Mouse (Mus musculus) bone marrow macrophage, adult 2 months (primary cell): ENCODE data around the gene Slc1a3. TPM values are rescaled to one million over a fixed set of nuclear protein-coding genes. Genes with fewer than 3 reads are reported as not detected.

Experiments
- H3K27ac ChIP-seq: 2 replicates; pipeline ENCODE4 v1.5.1; 2012; ENCODE audit warnings: low read depth, low read length; ENCODE audit not compliant: insufficient read depth
- H3K4me1 ChIP-seq: 2 replicates; pipeline ENCODE4 v1.6.1; 2012; ENCODE audit warnings: low read length; ENCODE audit not compliant: control insufficient read depth, insufficient read depth
- H3K4me3 ChIP-seq: 2 replicates; pipeline ENCODE4 v1.5.1; 2012; ENCODE audit warnings: mild to moderate bottlenecking, low read length, moderate library complexity; ENCODE audit not compliant: insufficient read depth
- CTCF ChIP-seq: IDR thresholded peaks from 2 replicates; pipeline ENCODE4 v1.5.1; 2012; ENCODE audit warnings: low read depth, mild to moderate bottlenecking, low read length, moderate library complexity
- POLR2A ChIP-seq: IDR thresholded peaks from 2 replicates; pipeline ENCODE4 v1.6.1; 2012; ENCODE audit warnings: mild to moderate bottlenecking, low read depth, low read length, borderline replicate concordance
- polyA plus RNA-seq: library from polyadenylated mRNA; stranded (reverse); fragments of >200 nt; gene quantifications from 2 replicates; pipeline ENCODE4 v1.2.4, GENCODE M21; 2012; ENCODE audit not compliant: missing spikeins, insufficient read depth, insufficient read length

Gene Slc1a3
- polyA plus RNA-seq, 1 experiment: not detected

DNA sequence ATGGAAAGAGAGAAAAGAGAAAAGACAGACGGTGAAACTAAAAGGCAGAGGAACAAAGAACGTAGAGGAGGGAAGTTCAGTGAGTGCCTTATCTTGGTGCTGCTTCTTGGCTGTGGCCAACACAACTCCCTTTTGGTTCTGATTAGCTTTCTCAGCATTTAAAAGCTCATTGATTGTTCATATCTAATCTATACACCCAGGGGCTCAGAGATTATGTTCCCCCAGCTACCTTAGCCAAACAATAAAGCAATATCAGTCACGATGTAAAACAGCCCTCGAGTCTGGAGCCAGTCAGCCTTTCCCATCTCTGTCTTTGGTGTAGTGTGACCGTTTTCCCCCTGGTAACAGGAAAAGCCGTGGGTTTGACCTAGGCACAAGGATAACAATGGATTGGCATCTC lies 48.7 kb downstream of the Slc1a3 start:
- H3K4me1 ChIP-seq: peaks cover 4% of the 10 kb centered on the region; the same call in 1 of the 2 replicates
- H3K4me3 ChIP-seq: no peak overlapping the region
- no peak overlapping the region for H3K27ac ChIP-seq
- TF ChIP-seq POLR2A (no peak), CTCF (no peak)

DNA sequence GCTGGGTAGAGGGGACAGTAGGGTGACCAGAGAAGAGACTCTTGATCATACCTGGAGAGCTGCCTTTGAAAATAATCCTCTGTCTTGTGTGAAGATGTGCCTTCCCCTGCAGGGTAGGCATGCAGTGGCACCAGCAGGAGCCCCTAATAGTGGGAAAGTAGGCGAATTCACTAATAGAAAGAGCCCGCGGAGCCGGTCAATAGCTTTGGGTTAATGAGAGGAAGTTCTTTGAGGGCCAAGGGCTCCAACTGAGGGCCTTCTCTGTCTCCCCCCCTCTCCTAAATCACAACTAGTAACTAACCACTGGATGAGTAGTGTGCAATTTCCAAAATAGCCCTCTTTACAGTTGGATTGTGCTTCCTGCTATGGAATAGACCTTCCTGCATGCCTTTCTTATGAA lies 50.6 kb downstream of the Slc1a3 start:
- Histone ChIP-seq H3K4me3 (no peak overlapping the region), H3K4me1 (peaks cover 4% of the 10 kb centered on the region; the same call in 1 of the 2 replicates), H3K27ac (no peak overlapping the region)
- TF ChIP-seq CTCF (no peak), POLR2A (no peak)

DNA sequence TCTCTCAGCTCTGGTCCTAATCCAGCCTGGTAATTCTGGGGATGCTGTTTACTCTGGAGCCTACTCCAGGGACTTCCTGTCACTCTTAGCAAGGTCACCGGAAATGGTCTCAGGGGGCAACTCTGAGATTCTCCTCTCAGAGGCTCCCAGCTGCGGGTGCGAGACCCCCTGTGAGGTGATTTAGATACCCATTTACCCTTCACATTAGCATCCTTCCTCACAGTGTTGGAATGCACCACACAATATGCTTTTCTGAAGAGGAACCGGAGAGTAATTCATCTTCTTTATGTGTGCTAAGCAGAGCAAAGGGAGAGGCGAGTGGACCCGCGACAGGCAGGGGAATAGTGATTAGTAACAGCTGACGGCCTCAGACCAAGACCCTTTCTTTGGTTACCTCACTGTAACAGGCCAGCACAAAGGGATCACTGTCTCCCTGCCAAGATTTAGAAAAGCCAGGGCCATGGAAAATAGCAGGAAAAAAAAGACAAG lies 51.0 kb downstream of the Slc1a3 start:
- peaks cover 4% of the 10 kb centered on the region; the same call in 1 of the 2 replicates for H3K4me1 ChIP-seq
- TF ChIP-seq POLR2A (no peak), CTCF (no peak)
- H3K4me3 ChIP-seq: no peak overlapping the region
- no peak overlapping the region for H3K27ac ChIP-seq

DNA sequence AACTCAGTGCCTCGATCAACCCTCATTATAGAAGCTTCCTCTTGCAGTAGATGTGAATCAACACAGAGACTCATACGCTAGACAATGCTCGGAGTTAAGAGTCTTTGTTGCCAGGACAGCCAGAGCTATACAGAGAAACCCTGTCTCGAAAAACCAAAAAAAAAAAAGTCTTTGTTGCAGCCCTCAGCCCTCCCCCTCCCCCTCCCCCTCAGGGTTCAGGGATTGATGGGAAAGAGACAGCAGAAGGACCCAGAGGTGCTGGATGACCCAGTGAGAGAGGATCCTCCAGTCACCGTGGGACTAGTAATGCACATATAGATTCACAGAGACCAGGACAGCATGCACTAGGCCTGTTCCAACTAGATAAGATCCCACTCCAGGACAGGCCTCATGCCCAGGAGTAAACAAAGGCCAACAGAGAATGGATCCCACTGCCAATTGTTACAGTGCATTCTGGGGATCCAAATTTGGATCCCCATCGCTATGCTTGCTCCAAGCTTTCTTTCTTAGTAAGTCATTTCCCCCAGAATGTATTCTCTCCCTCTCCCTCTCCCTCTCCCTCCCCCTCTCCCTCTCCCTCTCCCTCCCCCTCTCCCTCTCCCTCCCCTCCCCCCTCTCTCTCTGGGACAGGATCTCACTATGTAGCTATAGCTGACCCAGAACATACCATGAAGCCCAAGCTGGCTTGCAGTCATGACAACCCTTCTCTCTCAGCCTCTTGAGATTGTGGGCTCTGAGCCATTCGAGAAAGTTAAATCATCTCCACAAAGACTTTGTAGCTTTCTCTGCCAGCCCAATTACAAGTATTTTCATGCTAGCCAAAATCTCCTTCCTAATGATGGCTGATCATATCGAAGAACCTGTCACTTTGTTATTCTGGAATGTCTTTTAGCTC lies 52.2 kb downstream of the Slc1a3 start:
- TF ChIP-seq CTCF (no peak), POLR2A (no peak)
- H3K27ac ChIP-seq: no peak overlapping the region
- H3K4me3 ChIP-seq: no peak overlapping the region
- H3K4me1 ChIP-seq: peaks cover 2% of the 10 kb centered on the region; the same call in 1 of the 2 replicates

DNA sequence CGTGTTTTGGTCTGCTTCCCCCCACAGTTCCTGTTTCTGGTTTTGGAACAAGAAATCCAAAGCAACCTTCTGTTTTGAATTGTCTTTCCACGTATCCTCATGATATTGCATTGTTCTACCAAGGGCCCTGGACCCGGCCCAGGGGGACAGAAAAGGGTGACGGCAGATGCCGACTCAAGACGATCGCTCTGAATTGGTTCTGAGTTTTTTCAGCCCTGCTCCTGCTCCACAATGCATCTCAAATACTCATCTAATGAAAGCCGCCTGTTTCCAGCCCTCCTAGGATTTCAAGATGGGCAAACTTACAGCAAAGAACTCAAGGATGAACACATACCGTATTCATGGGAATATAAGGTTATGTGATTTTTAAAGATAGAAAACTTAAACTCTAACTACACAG lies 55.3 kb downstream of the Slc1a3 start:
- TF ChIP-seq CTCF (no peak), POLR2A (no peak)

DNA sequence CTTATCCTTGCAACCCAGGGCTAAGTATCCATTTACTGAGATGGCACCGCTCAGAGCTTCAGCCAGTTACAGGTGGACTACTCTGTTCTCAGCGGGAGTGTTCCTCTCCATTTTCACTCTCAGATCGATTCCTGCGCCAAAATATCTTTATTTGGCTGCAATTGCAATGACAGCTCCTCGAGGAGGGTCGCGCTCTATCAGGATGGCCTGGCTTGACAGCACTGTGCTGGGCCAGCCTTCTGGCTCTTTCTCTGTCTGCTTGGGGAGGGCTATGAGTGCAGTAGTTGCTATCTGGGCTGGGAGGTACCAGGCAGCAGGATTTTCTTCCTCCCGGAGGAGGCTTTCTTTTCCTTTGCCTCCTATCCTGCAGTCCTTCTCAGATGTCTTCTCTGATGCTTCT lies 57.9 kb downstream of the Slc1a3 start:
- Histone ChIP-seq H3K27ac (no peak overlapping the region), H3K4me3 (no peak overlapping the region), H3K4me1 (no peaks in the 10 kb centered on the region)
- TF ChIP-seq POLR2A (no peak), CTCF (no peak)

More for the DNA sequence above, 55.3 kb downstream of the Slc1a3 start:
- H3K27ac ChIP-seq: no peak overlapping the region
- H3K4me1 ChIP-seq: no peaks in the 10 kb centered on the region
- no peak overlapping the region for H3K4me3 ChIP-seq

DNA sequence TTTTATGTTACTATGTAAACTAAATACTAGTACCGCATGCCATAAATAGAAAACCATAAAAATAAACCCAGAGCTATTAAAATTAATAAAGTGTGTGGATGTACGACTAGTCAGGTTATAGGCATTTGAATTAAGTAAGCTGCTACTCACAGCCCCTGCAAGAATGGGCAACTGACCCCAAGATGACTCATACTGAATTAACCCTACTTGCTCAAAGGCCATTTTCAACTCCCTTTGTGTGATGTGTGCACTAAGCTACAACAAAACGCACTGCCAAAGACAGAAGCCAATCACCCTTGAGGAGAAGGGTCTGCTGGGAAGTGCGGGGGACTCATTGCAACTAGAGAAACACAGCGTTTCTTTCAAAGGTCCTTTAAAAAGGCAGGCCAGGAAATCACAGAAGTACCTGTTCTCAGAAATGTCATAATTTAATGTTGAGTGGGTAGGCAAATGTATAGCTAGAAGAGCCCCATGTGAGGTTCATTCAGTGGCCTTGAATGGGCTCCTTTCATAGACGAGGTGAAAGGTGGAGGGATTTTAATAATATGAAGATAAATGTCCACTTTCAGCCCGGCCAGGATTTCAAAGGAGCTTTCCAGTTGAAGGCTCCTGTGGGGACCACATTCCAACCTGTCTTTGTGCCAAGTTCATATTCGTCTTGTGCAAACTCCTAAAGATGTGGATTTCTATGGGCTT lies 66.4 kb downstream of the Slc1a3 start:
- TF ChIP-seq POLR2A: no peak
- no peak for TF ChIP-seq CTCF
- no peaks in the 10 kb centered on the region for H3K4me1 ChIP-seq
- no peak overlapping the region for H3K27ac ChIP-seq
- H3K4me3 ChIP-seq: no peak overlapping the region

DNA sequence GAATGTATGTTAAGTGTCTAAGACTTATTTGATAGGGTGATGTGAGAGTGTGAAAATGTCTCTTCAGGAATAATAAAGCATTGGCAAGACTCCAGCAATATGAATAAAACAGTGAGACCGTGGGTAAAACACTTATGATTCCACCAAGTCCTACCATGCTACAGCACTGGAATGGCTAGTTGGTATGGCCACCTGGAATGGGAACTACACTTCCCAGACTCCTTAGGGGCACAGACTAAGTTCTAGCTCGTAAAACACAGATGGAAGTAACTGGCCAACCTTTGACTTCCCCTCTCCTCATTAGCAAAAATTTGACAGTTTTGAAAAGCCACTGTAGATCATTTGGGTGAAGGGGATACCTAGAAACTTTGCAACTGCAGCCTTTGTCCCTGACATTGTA lies 70.7 kb downstream of the Slc1a3 start:
- H3K4me1 ChIP-seq: no peaks in the 10 kb centered on the region
- H3K4me3 ChIP-seq: no peak overlapping the region
- H3K27ac ChIP-seq: no peak overlapping the region
- TF ChIP-seq POLR2A (no peak), CTCF (no peak)

DNA sequence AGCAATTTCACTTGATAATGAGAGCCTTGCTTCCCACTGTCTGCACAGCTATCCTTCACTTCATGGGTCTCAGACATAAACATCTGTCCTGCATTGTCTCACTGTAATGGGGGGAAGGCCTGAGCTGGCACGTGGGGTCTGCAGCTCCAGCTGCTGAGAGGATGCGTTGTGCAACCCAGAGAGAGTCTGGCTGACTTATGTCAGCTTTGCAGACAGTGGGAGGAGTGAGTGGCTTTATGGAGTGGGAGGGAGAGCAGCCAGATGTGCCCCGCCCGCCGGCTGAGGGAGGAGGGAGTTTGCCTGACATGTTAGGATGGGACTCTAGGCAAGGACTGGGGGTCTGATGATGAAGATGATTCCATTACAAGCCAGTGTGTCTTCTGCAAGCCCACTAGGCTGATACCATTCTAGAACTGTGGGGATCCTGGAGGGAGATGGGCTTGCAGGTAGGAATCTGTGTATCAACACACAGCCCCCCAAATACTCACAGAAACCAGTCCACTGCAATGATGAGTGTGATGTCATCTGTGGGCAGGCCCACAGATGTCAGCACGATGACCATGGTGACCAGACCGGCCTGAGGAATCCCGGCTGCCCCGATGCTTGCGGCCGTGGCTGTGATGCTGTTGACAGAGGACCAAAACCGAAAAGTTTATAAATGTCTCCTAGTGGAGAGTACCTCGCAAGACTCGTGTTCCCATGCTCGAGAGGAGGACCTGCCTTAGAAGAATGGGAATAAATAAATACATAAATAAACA lies 71.8 kb downstream of the Slc1a3 start:
- H3K4me1 ChIP-seq: no peaks in the 10 kb centered on the region
- no peak overlapping the region for H3K27ac ChIP-seq
- TF ChIP-seq CTCF (no peak), POLR2A (no peak)
- H3K4me3 ChIP-seq: no peak overlapping the region
